Mouse (Mus musculus): ENCODE measurements around the gene Serpina3m. TPM values are rescaled to one million over a fixed set of nuclear protein-coding genes. Genes with fewer than 3 reads are reported as not detected.
A peak's percentile ranks its signal among the peaks of the same experiment; 100 is the strongest.

Serpina3m gene
- total RNA-seq, 2 experiments from 2014 or later, result not detected

DNA sequence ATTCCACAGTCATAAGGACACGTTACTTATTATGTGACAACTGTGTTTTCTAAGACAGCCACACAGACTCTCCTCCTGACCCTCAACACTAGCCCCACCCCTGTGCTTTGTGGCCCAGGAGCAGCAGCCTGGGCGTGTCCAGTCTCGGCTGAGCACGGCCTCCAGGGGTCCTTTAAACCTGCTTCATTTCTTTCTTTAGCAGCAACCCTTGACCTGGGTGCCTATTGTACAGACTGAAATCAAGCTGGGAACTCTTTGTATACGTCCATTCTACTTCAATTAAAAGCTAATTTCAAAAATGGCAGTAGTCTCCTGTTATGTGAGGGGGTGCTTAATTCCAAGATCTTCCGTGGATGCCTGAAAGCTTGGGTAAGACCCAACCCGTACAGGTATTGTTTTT is 94.9 kb downstream of the Serpina3m start:
- Histone ChIP-seq H3K27ac (no peak overlapping the region), H3K4me3 (no peak overlapping the region)
- intact Hi-C loops (cut with DNase I), result no loop called here
- TF ChIP-seq CTCF (IDR thresholded peaks at IDR 0.05), result no peak
- no peak for DNase-seq (ENCODE audit: extremely low spot score in 1 of 2, low spot score in 2 of 2)

DNA sequence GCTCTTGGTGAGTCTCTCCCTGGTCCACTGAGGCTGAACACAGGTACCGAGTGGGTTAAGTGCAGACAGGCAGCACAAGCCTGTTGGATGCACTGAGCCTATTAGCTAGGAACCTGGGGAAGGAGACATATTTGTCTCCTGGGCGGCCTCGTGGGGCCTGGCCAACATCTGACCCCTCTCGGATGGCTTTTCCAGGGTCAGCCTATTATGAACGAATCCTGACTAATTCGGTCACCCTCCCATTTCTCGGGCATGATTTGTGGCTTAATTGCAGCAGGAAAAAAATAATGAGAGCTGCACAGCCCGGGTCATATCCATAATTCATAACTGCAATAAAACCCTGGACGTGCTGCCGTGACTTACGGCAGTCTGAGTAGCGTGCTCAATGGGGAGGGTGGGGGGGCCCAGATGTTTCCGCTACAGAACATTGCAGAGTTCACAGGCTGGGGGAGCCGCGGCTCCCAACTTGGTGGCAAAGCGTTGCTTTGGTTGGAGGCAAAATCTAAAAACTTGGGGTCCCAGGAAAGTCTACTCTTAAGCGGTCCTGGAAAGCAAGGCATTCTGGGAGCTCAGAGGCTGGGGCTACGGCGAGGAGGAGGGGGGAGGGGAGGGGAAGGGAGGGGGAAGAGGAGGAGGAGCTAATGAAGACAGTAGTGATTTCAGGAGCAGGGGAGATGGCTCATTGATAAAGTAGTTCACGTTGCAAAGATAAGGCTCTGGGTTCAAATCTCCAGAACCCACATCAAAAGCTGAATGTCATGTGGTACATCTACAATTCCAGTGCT is 95.9 kb downstream of the Serpina3m start:
- intact Hi-C loops (cut with DNase I), result no loop called here
- Histone ChIP-seq H3K4me3 (no peak overlapping the region), H3K27ac (no peak overlapping the region)
- DNase-seq (ENCODE audit: extremely low spot score in 1 of 2, low spot score in 2 of 2), result no peak
- TF ChIP-seq CTCF (IDR thresholded peaks at IDR 0.05), result no peak

DNA sequence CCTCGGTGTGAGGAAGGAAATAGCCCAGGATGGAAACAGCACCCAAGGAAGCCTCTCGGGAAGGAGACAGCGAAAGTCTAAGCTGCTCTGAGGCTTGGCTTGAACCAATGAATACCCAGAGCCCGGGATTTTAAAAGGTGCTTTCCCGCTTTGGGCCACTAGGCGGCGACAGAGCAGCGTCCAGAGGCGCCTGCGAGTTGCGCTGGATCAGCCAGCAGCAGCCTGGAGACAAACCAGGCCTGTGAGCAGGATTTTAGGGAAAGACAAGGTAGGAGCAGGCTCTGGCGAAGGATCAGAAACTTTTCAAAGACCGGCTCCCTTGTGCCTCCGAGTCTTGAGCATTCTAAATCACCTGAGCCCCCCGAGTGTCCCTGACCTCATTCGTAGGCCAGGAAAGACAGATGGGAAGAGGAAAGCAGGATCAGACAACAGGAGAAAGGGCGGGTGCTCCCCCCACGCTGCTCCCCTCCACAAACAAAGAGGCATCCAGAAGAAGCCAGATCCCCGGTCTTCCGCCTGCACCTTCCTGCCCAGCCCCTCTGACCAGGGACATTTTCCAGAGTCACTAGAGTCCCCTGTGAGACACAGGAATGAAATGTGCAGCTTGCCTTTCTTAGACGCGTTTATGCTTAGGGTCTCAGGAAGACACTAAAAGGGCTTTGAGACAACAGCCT is 101.9 kb downstream of the Serpina3m start:
- H3K27ac ChIP-seq, result no peak overlapping the region
- no peak overlapping the region for H3K4me3 ChIP-seq
- intact Hi-C loops (cut with DNase I), result loop anchor here (1.0 to 10.0 kb wide), 5 partner anchors 107 to 585 kb away; no protein-coding TSS in a partner anchor
- TF ChIP-seq CTCF (IDR thresholded peaks at IDR 0.05), result peak; percentile 99
- DNase-seq (ENCODE audit: extremely low spot score in 1 of 2, low spot score in 2 of 2), result peak; percentile 86 to 93

DNA sequence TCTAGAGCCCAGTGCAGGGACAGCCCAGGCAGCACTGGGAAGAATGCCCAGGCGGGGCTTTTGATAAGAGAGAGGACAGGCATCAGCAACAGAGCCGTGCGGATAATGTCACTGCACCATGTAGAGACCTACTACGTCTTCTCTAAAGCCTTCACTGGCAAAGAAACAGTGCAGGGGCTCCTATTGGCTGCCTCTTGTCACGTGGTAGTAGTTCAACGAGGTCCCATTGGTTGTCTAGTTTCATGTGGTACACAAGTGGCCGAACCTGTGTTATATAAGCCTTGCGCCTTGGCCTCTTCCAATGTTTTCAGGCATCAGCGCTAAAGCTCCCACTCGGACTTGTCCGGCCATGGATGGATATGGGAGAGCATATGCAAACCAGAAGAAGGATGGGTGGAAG is 105.4 kb downstream of the Serpina3m start:
- no peak overlapping the region for H3K27ac ChIP-seq
- no peak for DNase-seq (ENCODE audit: extremely low spot score in 1 of 2, low spot score in 2 of 2)
- intact Hi-C loops (cut with DNase I), result loop anchor here (5.0 to 10.0 kb wide), 4 partner anchors 104 to 581 kb away; no protein-coding TSS in a partner anchor
- no peak for TF ChIP-seq CTCF (IDR thresholded peaks at IDR 0.05)
- no peak overlapping the region for H3K4me3 ChIP-seq

Other genes with a start within 250 kb of the Serpina3m start
- gene Serpina5, start 237.4 kb upstream of the Serpina3m start, total RNA-seq (2021), result not detected
- gene Serpina3a, start 225.8 kb upstream of the Serpina3m start, total RNA-seq (2021), result not detected
- gene Serpina3b, start 210.5 kb upstream of the Serpina3m start, total RNA-seq (2021), result not detected
- not detected for gene Serpina3c, start 184.6 kb upstream of the Serpina3m start, total RNA-seq (2021)
- gene Serpina3f, start 123.9 kb upstream of the Serpina3m start, total RNA-seq (2021), result not detected
- gene Serpina3g, start 102.2 kb upstream of the Serpina3m start, total RNA-seq (2021), result not detected
- gene Serpina3i, start 75.4 kb upstream of the Serpina3m start, total RNA-seq (2021), result under 1 TPM in 1 of 2 experiments, not detected in 1; 0.19 TPM
- not detected for gene Serpina3j, start 23.9 kb upstream of the Serpina3m start, total RNA-seq (2021)
- not detected for gene Serpina3k, start within 50 bp of the Serpina3m start, total RNA-seq (2021)
- gene Serpina3n, start 68.2 kb downstream of the Serpina3m start, total RNA-seq (2021), result 10 to 100 TPM; 13.5 to 13.6 TPM
- gene Gsc, start 134.8 kb downstream of the Serpina3m start, total RNA-seq (2021), result not detected

Data from left cerebral cortex, adult 2 months (tissue).